Comparison of ENCODE assay signal across 12 mouse cellular contexts in the genomic region with DNA sequence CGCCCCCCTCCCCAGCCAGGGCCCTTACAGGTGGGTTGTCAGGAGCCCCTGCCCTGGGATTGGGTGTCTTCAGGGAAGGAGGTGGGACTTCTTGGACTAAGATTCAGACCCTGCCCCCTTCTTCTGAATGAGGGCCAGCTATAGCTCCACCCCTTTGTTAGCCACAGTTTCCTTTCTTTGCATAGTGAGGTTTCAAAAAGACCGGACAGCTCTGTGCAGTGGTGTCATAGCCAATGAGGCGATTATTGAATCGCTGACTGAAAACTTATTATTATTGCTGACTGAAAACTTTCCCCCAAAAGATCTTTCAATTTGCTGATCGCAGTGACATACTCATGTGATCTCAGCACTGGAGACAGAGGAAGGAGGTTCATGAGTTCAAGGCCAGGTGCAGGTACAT. TPM values are rescaled to one million over a fixed set of nuclear protein-coding genes. Genes with fewer than 3 reads are reported as not detected.
A peak's percentile ranks its signal among the peaks of the same experiment; 100 is the strongest.
DNase-seq lines count a peak whose midpoint lies in the region; ATAC-seq and TF ChIP-seq lines count a peak whose summit lies in the region.
"Had no signal": no experiment of that assay in that cellular context is flagged by ENCODE, and none has a peak within 500 bp of the region (broad histone marks: within the 10 kb centered on the region; RNA-seq: fewer than 3 reads in every experiment).

No protein-coding gene starts in this region.

- no peaks in the 10 kb centered on the region for H3K79me2 ChIP-seq in CH12.LX (replicated peaks; ENCODE audit: control insufficient read depth, extremely low read depth, insufficient read depth, poor library complexity, severe bottlenecking)

- no peak for TF ChIP-seq POLR2A in CH12.LX (IDR thresholded peaks at IDR 0.05; ENCODE audit: low read depth, low read length)

- in situ Hi-C loops in CH12.LX (cut with MboI; ENCODE audit: low pct_ligation_motif_present, low pct_unique_long_range_greater_than_20kb, low sequenced_read_pairs) = loop anchor here (10.0 kb wide), 1 partner anchor 145 kb away; no protein-coding TSS in a partner anchor

- peak overlapping the region; percentile 10; the same call in 1 of the 2 replicates for H3K4me3 ChIP-seq in kidney, embryonic 15.5 days (replicated peaks)
- H3K4me3 ChIP-seq in CH12.LX (replicated peaks in 1 of 3; ENCODE audit: low read depth in 2 of 3, low read length in 2 of 3, poor library complexity in 1 of 3) = no peak overlapping the region
- H3K4me3 ChIP-seq in limb, embryonic 12.5 days (replicated peaks) = no peak overlapping the region
- H3K4me3 ChIP-seq: embryonic facial prominence, embryonic 15.5 days; midbrain, embryonic 10.5 days had no signal

- WGBS in kidney, embryonic 15.5 days = 46% methylated on average over 5 of the region's 5 CpGs
- WGBS in limb, embryonic 12.5 days = 50% methylated on average over 5 of the region's 5 CpGs

- no peaks in the 10 kb centered on the region for H3K36me3 ChIP-seq in kidney, embryonic 15.5 days
- H3K36me3 ChIP-seq in CH12.LX (replicated peaks in 1 of 2; ENCODE audit: control insufficient read depth in 1 of 2, insufficient read depth in 1 of 2, low read length in 1 of 2) = no peaks in the 10 kb centered on the region
- H3K36me3 ChIP-seq in limb, embryonic 12.5 days = no peaks in the 10 kb centered on the region
- H3K36me3 ChIP-seq: embryonic facial prominence, embryonic 15.5 days; midbrain, embryonic 10.5 days had no signal

- peak; percentile 42; the same call in 1 of the 2 replicates for ATAC-seq in kidney, embryonic 15.5 days (replicated peaks; ENCODE audit: low FRiP score)
- no peak for ATAC-seq in limb, embryonic 12.5 days (ENCODE audit: insufficient number of reproducible peaks, insufficient read depth, low FRiP score, low TSS enrichment, low read depth)
- no peak for ATAC-seq in erythroid progenitor cell, adult 5-6 weeks (replicated peaks; ENCODE audit: low FRiP score, poor library complexity, severe bottlenecking)

- no peaks in the 10 kb centered on the region for H3K9me3 ChIP-seq in kidney, embryonic 15.5 days (replicated peaks)
- H3K9me3 ChIP-seq in CH12.LX (replicated peaks; ENCODE audit: low read length) = peaks cover 26% of the 10 kb centered on the region
- no peaks in the 10 kb centered on the region for H3K9me3 ChIP-seq in limb, embryonic 12.5 days
- H3K9me3 ChIP-seq: embryonic facial prominence, embryonic 15.5 days; midbrain, embryonic 10.5 days had no signal

- dilution Hi-C loops in CH12.LX (cut with MboI; ENCODE audit: extremely low pct_ligation_motif_present, extremely low pct_unique_long_range_greater_than_20kb, low sequenced_read_pairs) = no loop called here

- TF ChIP-seq RAD21 in CH12.LX (IDR thresholded peaks at IDR 0.05; ENCODE audit: low read depth, low read length) = no peak

- H3K27me3 ChIP-seq in kidney, embryonic 15.5 days = no peaks in the 10 kb centered on the region
- H3K27me3 ChIP-seq in CH12.LX (replicated peaks) = no peaks in the 10 kb centered on the region
- no peaks in the 10 kb centered on the region for H3K27me3 ChIP-seq in limb, embryonic 12.5 days
- H3K27me3 ChIP-seq: embryonic facial prominence, embryonic 15.5 days had no signal

- peak overlapping the region; percentile 41 for H3K4me2 ChIP-seq in kidney, embryonic 15.5 days
- H3K4me2 ChIP-seq in CH12.LX (ENCODE audit: insufficient read depth, low read depth, poor library complexity, severe bottlenecking) = peak overlapping the region; percentile 32; the same call in 1 of the 2 replicates
- H3K4me2 ChIP-seq in limb, embryonic 12.5 days = peak overlapping the region; percentile 29
- H3K4me2 ChIP-seq: embryonic facial prominence, embryonic 15.5 days had no signal

- TF ChIP-seq EP300 in CH12.LX (IDR thresholded peaks at IDR 0.05; ENCODE audit: low read length) = peak; percentile 42; the same call in 1 of the 2 replicates

- no peak overlapping the region for H3K9ac ChIP-seq in kidney, embryonic 15.5 days
- no peak overlapping the region for H3K9ac ChIP-seq in CH12.LX (ENCODE audit: insufficient read depth, low read depth)
- no peak overlapping the region for H3K9ac ChIP-seq in limb, embryonic 12.5 days (replicated peaks)
- H3K9ac ChIP-seq: embryonic facial prominence, embryonic 15.5 days had no signal

- no peak for TF ChIP-seq CTCF in CH12.LX (conservative IDR thresholded peaks at IDR 0.05 in 1 of 2, IDR thresholded peaks at IDR 0.05 in 1 of 2; ENCODE audit: low read depth in 2 of 2, low read length in 2 of 2)

- H3K27ac ChIP-seq in kidney, embryonic 15.5 days = no peak overlapping the region
- no peak overlapping the region for H3K27ac ChIP-seq in CH12.LX (ENCODE audit: insufficient read depth, low read depth)
- no peak overlapping the region for H3K27ac ChIP-seq in limb, embryonic 12.5 days
- H3K27ac ChIP-seq: embryonic facial prominence, embryonic 15.5 days; midbrain, embryonic 10.5 days had no signal

- no peak for DNase-seq in kidney, adult 9 months
- DNase-seq in CH12.LX (ENCODE audit: extremely low read depth) = peak; percentile 79
- peak; percentile 38 for DNase-seq in embryo, embryonic 10 days (ENCODE audit: low spot score)
- DNase-seq in cerebellum, adult 8-10 months = no peak
- DNase-seq: kidney, postnatal 25 days; right cerebral cortex, adult 18-20 months had no signal

- peaks cover 15% of the 10 kb centered on the region for H3K4me1 ChIP-seq in kidney, embryonic 15.5 days
- H3K4me1 ChIP-seq in CH12.LX (ENCODE audit: control insufficient read depth in 1 of 2, insufficient read depth in 2 of 2) = peaks cover 17 to 35% of the 10 kb centered on the region in 2 experiments
- H3K4me1 ChIP-seq in limb, embryonic 12.5 days (replicated peaks) = no peaks in the 10 kb centered on the region

TF ChIP-seq in CH12.LX, 34 proteins besides CTCF, POLR2A, EP300 and RAD21:
- TF ChIP-seq IRF4 (IDR thresholded peaks at IDR 0.05; ENCODE audit: low read depth, low read length) = peak; percentile 36; the same call in 1 of the 2 replicates
- TF ChIP-seq BHLHE40 (IDR thresholded peaks at IDR 0.05; ENCODE audit: low read depth, low read length) = peak; percentile 67; the same call in 1 of the 2 replicates
- TF ChIP-seq NRF1 (IDR thresholded peaks at IDR 0.05; ENCODE audit: low read depth, low read length) = no peak
- TF ChIP-seq MAFK (IDR thresholded peaks at IDR 0.05; ENCODE audit: insufficient replicate concordance, low read length) = peak; percentile 65

RNA-seq across cellular contexts. Expression of gene Upk3b, which starts 1.9 kb away (rescaled TPM):
- 2.6 and 5.9 TPM in 2 replicates for polyA plus RNA-seq in kidney, embryonic 15.5 days (2015; fragmentation: Nextera tagmentation; extraction: Ambion mirVana)
- total RNA-seq in CH12.LX (2012; rRNA removed) (not detected in 2 replicates), CH12.LX (2014; rRNA removed) (not detected in 2 replicates)
- polyA plus RNA-seq in CH12.LX (2012; ENCODE audit: insufficient read length, low read depth) = 0.09 TPM in 1 of 2 replicates, not detected in the other
- 0.13 and 0.24 TPM in 2 replicates for polyA plus RNA-seq in limb, embryonic 12.5 days (2016; fragmentation: Nextera tagmentation; extraction: Ambion mirVana)
- not detected in 2 replicates for total RNA-seq in erythroid progenitor cell, adult 5-6 weeks (2015; ENCODE audit: low replicate concordance)
- not detected in 2 replicates for total RNA-seq in erythroid progenitor cell, adult 5-6 weeks (2017; ENCODE audit: low replicate concordance)
- total RNA-seq: left cerebral cortex, postnatal 25 days had no signal
- polyA plus RNA-seq: midbrain, embryonic 10.5 days had no signal

RNA-seq across cellular contexts. Expression of gene Upk3bl, which starts 14.1 kb away (rescaled TPM):
- 2.8 and 3.2 TPM in 2 replicates for polyA plus RNA-seq in kidney, embryonic 15.5 days (2015; fragmentation: Nextera tagmentation; extraction: Ambion mirVana)
- total RNA-seq in CH12.LX (2012; rRNA removed) = not detected in 2 replicates
- total RNA-seq in CH12.LX (2014; rRNA removed) = not detected in 2 replicates
- polyA plus RNA-seq in CH12.LX (2012; ENCODE audit: insufficient read length, low read depth) = not detected in 2 replicates
- 5.0 and 5.4 TPM in 2 replicates for polyA plus RNA-seq in limb, embryonic 12.5 days (2016; fragmentation: Nextera tagmentation; extraction: Ambion mirVana)
- not detected in 2 replicates for total RNA-seq in erythroid progenitor cell, adult 5-6 weeks (2015; ENCODE audit: low replicate concordance)
- not detected in 2 replicates for total RNA-seq in erythroid progenitor cell, adult 5-6 weeks (2017; ENCODE audit: low replicate concordance)
- total RNA-seq: left cerebral cortex, postnatal 25 days had no signal

RNA-seq across cellular contexts. Expression of gene Rasa4, which starts 43.5 kb away (rescaled TPM):
- 15.4 and 18.5 TPM in 2 replicates for polyA plus RNA-seq in kidney, embryonic 15.5 days (2015; fragmentation: Nextera tagmentation; extraction: Ambion mirVana)
- total RNA-seq in CH12.LX (2012; rRNA removed) (0.29 and 1.3 TPM in 2 replicates), CH12.LX (2014; rRNA removed) (0.07 and 0.28 TPM in 2 replicates)
- 0.11 and 0.16 TPM in 2 replicates for polyA plus RNA-seq in CH12.LX (2012; ENCODE audit: insufficient read length, low read depth)
- polyA plus RNA-seq in limb, embryonic 12.5 days (2016; fragmentation: Nextera tagmentation; extraction: Ambion mirVana) = 9.2 and 9.7 TPM in 2 replicates
- total RNA-seq in erythroid progenitor cell, adult 5-6 weeks (2015; ENCODE audit: low replicate concordance) = 2.5 and 10.5 TPM in 2 replicates
- 0.83 and 2.8 TPM in 2 replicates for total RNA-seq in erythroid progenitor cell, adult 5-6 weeks (2017; ENCODE audit: low replicate concordance)

RNA-seq across cellular contexts. Expression of gene Dtx2, which starts 45.6 kb away (rescaled TPM):
- 29.4 and 29.9 TPM in 2 replicates for polyA plus RNA-seq in kidney, embryonic 15.5 days (2015; fragmentation: Nextera tagmentation; extraction: Ambion mirVana)
- total RNA-seq in CH12.LX (2012; rRNA removed) = 20.4 and 22.0 TPM in 2 replicates
- 14.0 and 16.0 TPM in 2 replicates for total RNA-seq in CH12.LX (2014; rRNA removed)
- 35.1 and 43.7 TPM in 2 replicates for polyA plus RNA-seq in CH12.LX (2012; ENCODE audit: insufficient read length, low read depth)
- polyA plus RNA-seq in limb, embryonic 12.5 days (2016; fragmentation: Nextera tagmentation; extraction: Ambion mirVana) = 39.2 and 40.4 TPM in 2 replicates
- 1.8 and 3.8 TPM in 2 replicates for total RNA-seq in erythroid progenitor cell, adult 5-6 weeks (2015; ENCODE audit: low replicate concordance)
- total RNA-seq in erythroid progenitor cell, adult 5-6 weeks (2017; ENCODE audit: low replicate concordance) = 0.13 and 2.3 TPM in 2 replicates

Comparison
In these comparisons a context has a peak if more than half of its experiments do, and no peak if none do; other contexts are left out.
1. DNase-seq: peak in CH12.LX (single experiment) and embryo, embryonic 10 days (single experiment); none in kidney, adult 9 months (single experiment) and cerebellum, adult 8-10 months (single experiment).
2. Peak in every context shown above with its lines, with median percentiles within 50 percentile points of each other: H3K4me2 ChIP-seq.